Mouse (Mus musculus): ENCODE measurements at regions not wholly inside any gene's neighbourhood (a gene's known extent, or its start where the extent isn't known, plus 50 kb on each side); places are given as distances from the start of the nearest gene placed in this dataset.
"Not testable (repeated sequence)": the region's sequence is repeated elsewhere in the genome, so short reads cannot be mapped to it uniquely, and the experiment has no call there.

DNA sequence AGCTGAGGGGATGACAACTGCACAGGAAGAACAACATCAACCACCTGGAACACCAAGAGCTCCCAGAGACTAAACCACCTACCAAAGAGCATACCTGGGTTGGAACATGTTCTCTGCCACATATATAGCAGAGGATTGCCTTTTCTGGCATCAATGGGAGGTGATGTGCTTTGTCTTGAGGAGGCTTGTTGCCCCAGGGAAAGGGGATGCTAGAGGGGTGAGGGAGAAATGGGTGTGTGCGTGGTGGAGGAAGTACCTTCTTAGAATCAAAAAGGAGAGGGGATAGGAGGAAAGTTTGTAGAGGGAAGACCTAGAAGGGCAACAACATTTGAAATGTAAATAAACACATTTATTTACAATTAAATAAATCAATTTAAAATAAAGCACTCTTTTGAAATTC, 358.5 kb upstream of the Pfkp start:
- Histone ChIP-seq H3K4me1 (ENCODE audit: control insufficient read depth, insufficient read depth, low read length) (no peaks in the 10 kb centered on the region), H3K27ac (ENCODE audit: insufficient read depth, low read length) (no peak overlapping the region), H3K4me3 (ENCODE audit: insufficient read depth, low read length) (no peak overlapping the region)
- no peak for TF ChIP-seq CTCF (IDR thresholded peaks at IDR 0.05; ENCODE audit: extremely low read depth, insufficient read depth, low read length)
- TF ChIP-seq POLR2A (IDR thresholded peaks at IDR 0.05; ENCODE audit: extremely low read depth, insufficient read depth, low read length): no peak

DNA sequence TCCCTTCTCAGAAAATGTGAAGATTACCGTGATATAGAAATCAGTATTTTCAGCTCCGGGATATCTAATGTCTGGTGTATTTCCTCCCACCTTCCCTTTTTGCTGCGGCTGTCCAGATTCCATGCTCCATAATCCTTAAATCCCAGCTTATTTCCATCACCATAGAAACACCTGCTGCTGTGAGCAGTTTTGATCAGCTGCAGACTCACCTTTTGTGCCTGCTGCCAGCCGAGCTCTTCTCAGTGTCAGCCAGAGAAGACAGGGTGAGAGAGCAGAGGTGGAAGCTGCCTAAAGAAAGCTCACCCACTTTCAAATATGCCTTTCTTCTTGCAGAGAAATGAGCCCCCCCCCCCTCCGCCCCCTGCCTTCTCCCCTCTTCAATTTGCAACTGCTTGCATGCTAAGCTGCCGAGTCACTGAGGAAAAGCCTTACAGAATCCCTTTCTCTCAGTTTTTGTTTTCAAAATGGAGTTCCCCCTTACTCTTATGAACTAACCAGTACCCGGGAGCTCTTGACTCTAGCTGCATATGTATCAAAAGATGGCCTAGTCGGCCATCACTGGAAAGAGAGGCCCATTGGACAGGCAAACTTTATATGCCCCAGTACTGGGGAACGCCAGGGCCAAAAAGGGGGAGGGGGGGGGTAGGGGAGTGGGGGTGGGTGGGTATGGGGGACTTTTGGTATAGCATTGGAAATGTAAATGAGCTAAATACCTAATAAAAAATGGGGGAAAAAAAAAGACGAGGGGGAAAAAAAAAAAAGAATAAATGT, 350.1 kb upstream of the Pfkp start:
- H3K27ac ChIP-seq (ENCODE audit: insufficient read depth, low read length); H3K4me1 ChIP-seq (ENCODE audit: control insufficient read depth, insufficient read depth, low read length); H3K4me3 ChIP-seq (ENCODE audit: insufficient read depth, low read length): not testable (repeated sequence)

DNA sequence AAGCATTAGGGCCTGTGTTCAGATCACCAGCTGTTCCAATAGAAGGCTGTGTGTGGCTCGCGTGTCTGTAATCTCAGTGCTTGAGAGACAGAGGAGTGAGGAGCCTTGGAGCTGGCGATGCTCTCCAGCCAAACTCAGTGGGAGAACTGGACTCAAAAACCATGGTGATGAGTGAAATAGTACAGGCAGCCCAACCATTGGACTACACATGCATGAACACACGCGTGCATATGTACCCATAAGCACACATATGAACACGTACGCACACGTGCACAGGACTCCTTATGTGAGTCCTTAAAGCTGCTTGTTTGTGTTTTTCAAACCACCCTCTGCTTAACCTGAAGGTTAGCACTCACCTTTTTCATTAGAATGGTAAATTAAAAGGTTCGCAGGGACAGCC, 349.5 kb upstream of the Pfkp start:
- no peak for TF ChIP-seq CTCF (IDR thresholded peaks at IDR 0.05; ENCODE audit: extremely low read depth, insufficient read depth, low read length)
- no peak for TF ChIP-seq POLR2A (IDR thresholded peaks at IDR 0.05; ENCODE audit: extremely low read depth, insufficient read depth, low read length)
- Histone ChIP-seq H3K27ac (ENCODE audit: insufficient read depth, low read length) (no peak overlapping the region), H3K4me3 (ENCODE audit: insufficient read depth, low read length) (no peak overlapping the region), H3K4me1 (ENCODE audit: control insufficient read depth, insufficient read depth, low read length) (no peaks in the 10 kb centered on the region)

GRCm38 (mm10) chr13:6992323-6992994, 343.9 kb upstream of the Pfkp start:
- H3K27ac ChIP-seq (ENCODE audit: insufficient read depth, low read length): no peak overlapping the region
- no peak overlapping the region for H3K4me3 ChIP-seq (ENCODE audit: insufficient read depth, low read length)
- H3K4me1 ChIP-seq (ENCODE audit: control insufficient read depth, insufficient read depth, low read length): no peaks in the 10 kb centered on the region
- TF ChIP-seq POLR2A (IDR thresholded peaks at IDR 0.05; ENCODE audit: extremely low read depth, insufficient read depth, low read length) (no peak), CTCF (IDR thresholded peaks at IDR 0.05; ENCODE audit: extremely low read depth, insufficient read depth, low read length) (no peak)

DNA sequence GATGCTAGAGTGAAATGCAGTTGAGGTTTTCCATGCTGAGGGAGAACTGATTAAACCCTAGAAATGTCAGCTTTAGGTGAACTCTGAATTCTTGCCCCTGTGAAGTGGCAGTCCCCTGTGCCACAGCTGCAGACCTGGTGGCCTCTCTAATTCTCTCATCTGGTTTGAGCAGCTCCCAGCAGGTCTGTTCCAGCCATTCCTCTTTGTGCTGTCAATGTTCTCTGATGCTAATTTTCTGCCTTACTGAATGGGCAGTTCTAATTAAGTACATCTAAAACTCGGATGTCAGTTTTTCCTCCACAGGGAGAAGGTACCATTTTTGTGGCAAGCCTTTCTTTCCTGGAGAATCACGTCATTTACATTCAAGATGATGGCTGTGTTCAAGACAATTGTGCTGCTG, 343.1 kb upstream of the Pfkp start:
- Histone ChIP-seq H3K27ac (ENCODE audit: insufficient read depth, low read length) (no peak overlapping the region), H3K4me3 (ENCODE audit: insufficient read depth, low read length) (no peak overlapping the region), H3K4me1 (ENCODE audit: control insufficient read depth, insufficient read depth, low read length) (no peaks in the 10 kb centered on the region)
- TF ChIP-seq CTCF (IDR thresholded peaks at IDR 0.05; ENCODE audit: extremely low read depth, insufficient read depth, low read length): no peak
- TF ChIP-seq POLR2A (IDR thresholded peaks at IDR 0.05; ENCODE audit: extremely low read depth, insufficient read depth, low read length): no peak

DNA sequence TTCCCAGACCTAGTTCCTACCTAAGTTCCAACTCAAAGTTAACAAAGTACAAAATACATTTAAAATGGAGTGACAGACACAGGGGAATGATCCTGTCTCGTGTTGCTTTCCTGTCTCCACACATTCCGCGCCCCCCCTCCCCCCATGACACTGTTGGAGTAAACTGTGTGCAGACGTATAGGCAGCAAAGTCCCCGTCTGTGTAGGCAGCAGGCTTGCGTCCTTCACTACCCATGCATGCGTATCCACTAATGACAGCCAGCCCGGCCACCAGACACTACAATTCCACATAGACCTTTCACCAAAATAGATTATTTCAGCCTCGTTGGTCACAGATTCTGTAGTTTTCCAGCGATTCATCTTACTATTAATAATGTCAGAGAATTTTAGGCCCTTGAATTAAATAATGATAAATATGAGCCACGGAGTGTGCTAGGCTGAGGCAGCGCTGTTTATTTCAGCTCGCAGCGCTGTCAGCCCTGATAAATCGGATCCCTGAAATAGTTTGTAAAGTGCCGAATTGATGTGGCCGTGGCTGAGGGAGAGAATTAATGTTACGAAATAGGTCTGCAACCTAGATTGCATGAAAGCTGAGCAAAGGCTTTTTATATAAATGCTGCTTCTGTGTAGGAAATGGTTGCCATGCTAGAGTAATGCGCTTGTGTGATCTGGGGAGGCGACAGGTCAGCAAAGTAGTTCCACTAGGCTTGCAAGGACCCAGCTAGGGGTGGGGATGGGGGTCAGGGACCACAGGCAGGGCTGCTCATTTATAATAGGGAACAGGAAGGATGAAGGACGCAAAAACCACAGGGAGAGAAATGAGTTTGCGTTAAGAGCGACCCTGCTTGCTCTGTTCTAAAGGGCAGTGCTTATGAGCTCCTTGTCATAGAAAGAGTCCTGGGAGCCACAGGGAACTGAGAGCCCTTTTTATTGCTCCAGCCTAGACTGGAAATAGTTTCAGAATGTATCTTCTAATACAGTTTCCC, 336.7 kb upstream of the Pfkp start:
- no peaks in the 10 kb centered on the region for H3K4me1 ChIP-seq (ENCODE audit: control insufficient read depth, insufficient read depth, low read length)
- H3K4me3 ChIP-seq (ENCODE audit: insufficient read depth, low read length): no peak overlapping the region
- H3K27ac ChIP-seq (ENCODE audit: insufficient read depth, low read length): no peak overlapping the region
- TF ChIP-seq CTCF (IDR thresholded peaks at IDR 0.05; ENCODE audit: extremely low read depth, insufficient read depth, low read length) (no peak), POLR2A (IDR thresholded peaks at IDR 0.05; ENCODE audit: extremely low read depth, insufficient read depth, low read length) (no peak)

DNA sequence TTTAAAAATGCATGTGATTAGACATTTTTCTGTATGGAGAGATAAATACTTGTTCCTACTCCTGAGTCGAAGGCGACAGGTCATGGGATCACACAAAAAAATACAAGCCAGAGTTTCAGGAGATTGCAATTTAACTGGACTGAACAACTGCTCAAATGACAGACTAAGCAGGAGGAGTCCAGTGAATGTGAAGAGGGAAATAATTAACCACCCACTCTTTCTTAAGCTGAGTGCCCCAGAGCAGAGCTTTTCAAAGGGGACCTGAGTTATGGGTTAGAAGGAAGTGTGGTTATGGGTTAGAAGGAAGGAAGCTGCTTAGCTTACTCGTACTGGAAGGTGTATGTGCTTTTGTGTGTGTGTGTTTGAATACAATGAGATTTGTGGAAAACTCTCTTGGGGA, 307.1 kb upstream of the Pfkp start:
- TF ChIP-seq CTCF (IDR thresholded peaks at IDR 0.05; ENCODE audit: extremely low read depth, insufficient read depth, low read length): no peak
- no peak for TF ChIP-seq POLR2A (IDR thresholded peaks at IDR 0.05; ENCODE audit: extremely low read depth, insufficient read depth, low read length)
- no peak overlapping the region for H3K4me3 ChIP-seq (ENCODE audit: insufficient read depth, low read length)

DNA sequence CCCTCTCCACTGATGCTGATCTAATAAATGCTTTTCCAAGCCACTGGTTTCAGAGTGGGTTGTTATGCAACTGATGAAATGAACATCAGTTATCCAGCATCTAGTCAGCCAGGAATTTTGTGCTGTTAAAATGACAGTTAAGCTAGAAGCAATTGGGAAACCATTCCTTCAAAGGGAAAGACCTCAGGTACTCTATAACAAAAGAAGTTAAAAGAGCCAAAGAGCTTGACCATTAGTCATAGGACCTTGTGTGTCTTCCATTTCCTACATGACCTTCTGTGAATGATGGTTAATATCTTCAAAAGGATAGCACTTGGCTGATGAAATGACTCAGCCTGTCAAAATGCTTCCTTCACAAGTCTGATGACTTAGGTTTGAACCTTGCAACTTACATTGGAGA, 275.6 kb upstream of the Pfkp start:
- Histone ChIP-seq H3K4me1 (ENCODE audit: control insufficient read depth, insufficient read depth, low read length) (no peaks in the 10 kb centered on the region), H3K27ac (ENCODE audit: insufficient read depth, low read length) (no peak overlapping the region), H3K4me3 (ENCODE audit: insufficient read depth, low read length) (no peak overlapping the region)
- TF ChIP-seq CTCF (IDR thresholded peaks at IDR 0.05; ENCODE audit: extremely low read depth, insufficient read depth, low read length) (no peak), POLR2A (IDR thresholded peaks at IDR 0.05; ENCODE audit: extremely low read depth, insufficient read depth, low read length) (no peak)

More for the DNA sequence above, 307.1 kb upstream of the Pfkp start:
- H3K27ac ChIP-seq (ENCODE audit: insufficient read depth, low read length): no peak overlapping the region
- H3K4me1 ChIP-seq (ENCODE audit: control insufficient read depth, insufficient read depth, low read length): no peaks in the 10 kb centered on the region

GRCm38 (mm10) chr13:6922357-6922721, 273.8 kb upstream of the Pfkp start:
- no peak overlapping the region for H3K4me3 ChIP-seq (ENCODE audit: insufficient read depth, low read length)
- H3K4me1 ChIP-seq (ENCODE audit: control insufficient read depth, insufficient read depth, low read length): no peaks in the 10 kb centered on the region
- TF ChIP-seq CTCF (IDR thresholded peaks at IDR 0.05; ENCODE audit: extremely low read depth, insufficient read depth, low read length): no peak
- TF ChIP-seq POLR2A (IDR thresholded peaks at IDR 0.05; ENCODE audit: extremely low read depth, insufficient read depth, low read length): no peak
- H3K27ac ChIP-seq (ENCODE audit: insufficient read depth, low read length): no peak overlapping the region
